Mouse (Mus musculus) brown adipose tissue, adult 24 weeks (tissue): ENCODE data around the gene Plekha7. TPM values are rescaled to one million over a fixed set of nuclear protein-coding genes. Genes with fewer than 3 reads are reported as not detected.

Experiments
- H3K27ac ChIP-seq: fragments of 200-500 bp; replicated peaks from 2 replicates; pipeline ENCODE4 v1.5.1; 2012; ENCODE audit warnings: low read depth, mild to moderate bottlenecking, low read length
- H3K4me1 ChIP-seq: fragments of 200-500 bp; 2 replicates; pipeline ENCODE4 v1.6.1; 2012; ENCODE audit warnings: low read length, mixed read lengths; ENCODE audit not compliant: control insufficient read depth, insufficient read depth, insufficient read length
- H3K4me3 ChIP-seq: fragments of 200-500 bp; 2 replicates; pipeline ENCODE4 v1.5.1; 2012; ENCODE audit warnings: low read depth, mild to moderate bottlenecking, low read length, moderate library complexity; ENCODE audit not compliant: insufficient read depth
- polyA plus RNA-seq: library from polyadenylated mRNA; stranded (reverse); fragments of >200 nt; gene quantifications from 2 replicates; pipeline ENCODE4 v1.2.4, GENCODE M21; 2012; ENCODE audit not compliant: missing spikeins, insufficient read depth, insufficient read length

Plekha7 gene
- polyA plus RNA-seq, 1 experiment, result 0.59 TPM

DNA sequence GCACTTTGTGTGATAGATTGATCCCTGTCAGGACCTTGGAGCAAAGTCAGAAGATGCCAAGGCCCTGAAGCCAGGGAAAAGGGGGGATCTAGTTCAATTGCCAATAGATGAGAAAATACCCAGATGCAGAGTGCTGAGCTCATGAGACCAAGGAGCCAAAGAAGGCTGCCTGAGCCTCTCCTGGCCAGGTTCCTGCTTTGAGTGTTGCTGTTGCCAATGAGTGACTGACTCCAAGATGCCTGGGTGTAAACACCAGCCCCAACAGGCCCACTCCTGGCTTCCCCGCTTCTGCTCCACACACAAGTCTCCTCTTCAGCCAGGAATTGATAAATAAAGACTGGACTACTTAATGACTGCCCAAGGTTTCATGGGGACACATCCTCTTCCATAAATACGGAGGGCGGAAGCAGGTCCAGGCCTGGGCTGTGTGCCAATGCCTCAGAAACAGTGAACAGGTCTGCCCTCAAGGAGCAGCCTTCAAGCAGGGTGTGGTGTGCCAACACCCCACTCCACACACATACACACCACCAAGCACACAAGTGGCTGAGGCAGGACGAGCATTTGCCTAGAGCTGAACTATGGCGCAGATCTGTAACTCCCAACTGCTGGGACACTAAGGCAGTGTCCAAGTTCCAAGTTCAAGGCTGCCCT lies 6.4 kb downstream of the Plekha7 start:
- Histone ChIP-seq H3K4me3 (no peak overlapping the region), H3K4me1 (no peaks in the 10 kb centered on the region), H3K27ac (no peak overlapping the region)

- H3K4me1 ChIP-seq, result no peaks in the 10 kb centered on the region
- H3K4me3 ChIP-seq, result no peak overlapping the region
- H3K27ac ChIP-seq, result no peak overlapping the region
These were observed 7.0 kb downstream of the Plekha7 start for GRCm38 (mm10) chr7:116301144-116301543.

DNA sequence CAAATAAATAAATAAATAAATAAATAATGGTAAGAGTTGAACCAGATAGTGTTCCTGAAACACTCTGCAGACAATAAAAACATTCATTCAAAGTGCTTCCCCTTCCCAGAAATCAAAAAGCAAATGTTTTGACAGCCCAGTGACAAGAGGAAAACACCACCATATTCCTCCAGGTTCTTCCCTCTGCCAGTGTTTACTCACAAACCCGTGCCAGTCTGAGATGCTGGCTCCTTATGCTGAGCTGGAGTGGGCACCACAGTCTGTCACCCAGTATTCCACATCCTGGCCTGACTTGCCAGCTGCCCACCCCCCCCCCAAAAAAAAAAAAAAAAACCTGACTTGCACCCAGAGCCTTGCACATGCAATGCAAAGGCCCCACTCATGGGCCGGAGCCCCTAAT lies 9.3 kb downstream of the Plekha7 start:
- no peaks in the 10 kb centered on the region for H3K4me1 ChIP-seq
- H3K4me3 ChIP-seq, result no peak overlapping the region
- H3K27ac ChIP-seq, result no peak overlapping the region

DNA sequence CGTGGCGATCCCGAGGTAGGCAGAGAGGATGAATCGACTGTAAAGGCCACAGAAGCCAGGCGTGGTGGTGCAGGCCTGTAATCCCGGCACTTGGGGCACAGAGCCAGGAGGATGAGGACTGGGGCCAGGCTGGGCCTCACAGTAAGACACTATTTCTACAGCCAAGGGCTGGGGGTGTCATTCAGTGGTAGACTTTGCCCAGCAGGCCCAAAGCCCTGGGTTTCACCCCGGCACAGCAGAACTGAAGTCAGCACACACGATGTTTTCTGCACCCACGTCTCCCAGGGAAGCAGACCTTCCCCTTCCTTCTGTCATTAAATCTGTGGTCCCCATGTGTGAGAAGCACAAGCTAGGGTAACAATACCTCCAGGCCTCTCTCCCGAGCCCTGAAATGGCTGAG lies 9.8 kb downstream of the Plekha7 start:
- H3K27ac ChIP-seq, result no peak overlapping the region
- no peak overlapping the region for H3K4me3 ChIP-seq
- no peaks in the 10 kb centered on the region for H3K4me1 ChIP-seq

GRCm38 (mm10) chr7:116294961-116295360 lies 13.2 kb downstream of the Plekha7 start:
- Histone ChIP-seq H3K4me3 (no peak overlapping the region), H3K4me1 (no peaks in the 10 kb centered on the region), H3K27ac (no peak overlapping the region)

GRCm38 (mm10) chr7:116292377-116292776 lies 15.8 kb downstream of the Plekha7 start:
- no peaks in the 10 kb centered on the region for H3K4me1 ChIP-seq
- H3K4me3 ChIP-seq, result no peak overlapping the region
- H3K27ac ChIP-seq, result no peak overlapping the region

DNA sequence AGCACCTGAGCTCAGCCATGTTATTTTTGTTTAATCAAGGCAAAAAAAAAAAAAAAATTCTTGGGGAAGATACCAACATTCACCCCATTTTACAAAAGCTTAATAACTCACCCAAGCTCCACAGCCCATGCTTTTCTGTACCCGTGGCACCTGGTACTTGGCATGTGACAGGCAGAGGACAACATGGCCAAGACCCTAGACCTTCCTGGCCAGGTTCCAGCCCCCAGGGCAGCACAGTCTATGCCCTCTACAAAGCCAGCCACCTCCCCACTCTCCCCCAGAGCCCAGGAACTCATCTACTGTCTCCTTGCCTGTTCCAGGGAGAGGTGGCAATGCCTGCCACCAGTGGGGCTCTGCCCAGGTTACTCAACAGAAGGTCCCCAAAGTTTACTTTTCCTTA lies 17.6 kb downstream of the Plekha7 start:
- no peak overlapping the region for H3K27ac ChIP-seq
- no peaks in the 10 kb centered on the region for H3K4me1 ChIP-seq
- H3K4me3 ChIP-seq, result no peak overlapping the region

- H3K4me3 ChIP-seq, result no peak overlapping the region
- H3K27ac ChIP-seq, result no peak overlapping the region
- no peaks in the 10 kb centered on the region for H3K4me1 ChIP-seq
These were observed 19.2 kb downstream of the Plekha7 start for GRCm38 (mm10) chr7:116288996-116289395.

GRCm38 (mm10) chr7:116287959-116288358 lies 20.2 kb downstream of the Plekha7 start:
- no peaks in the 10 kb centered on the region for H3K4me1 ChIP-seq
- H3K4me3 ChIP-seq, result no peak overlapping the region
- no peak overlapping the region for H3K27ac ChIP-seq

DNA sequence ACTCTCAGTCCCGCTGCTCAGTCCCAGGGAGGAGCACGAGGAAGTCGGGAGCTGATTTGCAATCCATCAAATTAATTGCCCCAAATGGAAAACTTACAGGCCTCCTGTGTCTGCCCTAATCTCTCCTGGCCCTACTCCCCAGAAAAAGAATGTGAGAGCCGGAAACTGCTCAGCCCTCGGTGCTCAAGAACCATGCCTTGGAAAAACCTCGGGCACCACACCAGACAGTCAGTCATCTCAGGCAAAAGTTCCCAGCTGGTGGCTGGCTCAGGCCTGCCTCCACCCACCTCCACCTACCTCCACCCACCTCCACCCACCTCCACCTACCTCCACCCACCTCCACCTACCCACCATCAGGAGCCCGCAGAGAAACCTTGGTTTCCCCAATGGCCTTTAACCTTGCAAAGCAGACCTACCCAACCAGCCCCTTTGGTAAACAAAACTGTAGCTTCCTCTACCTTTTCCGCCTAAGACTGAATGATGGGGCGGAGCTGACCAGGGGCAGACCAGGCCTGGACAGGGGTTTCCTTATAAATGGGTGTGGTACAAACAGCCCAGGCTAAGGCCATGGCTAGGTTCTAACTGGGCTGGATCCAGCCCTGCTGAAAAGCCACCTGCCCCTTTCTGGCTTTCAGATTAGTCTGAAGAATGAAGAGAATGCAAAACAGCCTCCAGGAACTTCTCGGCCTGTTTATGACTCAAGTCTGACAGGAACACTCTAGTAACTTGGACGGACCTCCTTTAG lies 21.4 kb downstream of the Plekha7 start:
- Histone ChIP-seq H3K27ac (no peak overlapping the region), H3K4me1 (no peaks in the 10 kb centered on the region), H3K4me3 (no peak overlapping the region)

DNA sequence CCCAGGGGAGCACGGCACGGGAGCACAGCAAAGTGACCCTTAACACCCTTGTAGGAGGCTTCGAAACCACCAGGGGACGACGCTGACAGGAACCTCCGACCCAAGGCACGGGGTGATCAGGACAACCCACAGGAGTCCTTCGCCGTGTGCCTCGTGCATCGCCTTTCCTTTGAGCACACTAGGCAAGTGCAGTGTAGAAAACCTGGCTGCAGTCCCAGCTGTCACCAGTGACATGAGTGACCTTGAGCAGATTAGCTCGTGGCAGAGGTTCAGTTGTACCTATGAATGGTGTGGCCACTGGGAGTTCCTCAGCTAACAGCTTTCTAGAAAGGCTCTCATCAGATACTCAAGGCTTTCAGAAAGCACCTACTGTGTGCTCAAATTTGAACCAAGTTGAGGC lies 22.0 kb downstream of the Plekha7 start:
- Histone ChIP-seq H3K4me3 (no peak overlapping the region), H3K4me1 (no peaks in the 10 kb centered on the region), H3K27ac (no peak overlapping the region)

- Histone ChIP-seq H3K4me1 (no peaks in the 10 kb centered on the region), H3K27ac (no peak overlapping the region), H3K4me3 (no peak overlapping the region)
These were observed 23.0 kb downstream of the Plekha7 start for GRCm38 (mm10) chr7:116285216-116285615.

DNA sequence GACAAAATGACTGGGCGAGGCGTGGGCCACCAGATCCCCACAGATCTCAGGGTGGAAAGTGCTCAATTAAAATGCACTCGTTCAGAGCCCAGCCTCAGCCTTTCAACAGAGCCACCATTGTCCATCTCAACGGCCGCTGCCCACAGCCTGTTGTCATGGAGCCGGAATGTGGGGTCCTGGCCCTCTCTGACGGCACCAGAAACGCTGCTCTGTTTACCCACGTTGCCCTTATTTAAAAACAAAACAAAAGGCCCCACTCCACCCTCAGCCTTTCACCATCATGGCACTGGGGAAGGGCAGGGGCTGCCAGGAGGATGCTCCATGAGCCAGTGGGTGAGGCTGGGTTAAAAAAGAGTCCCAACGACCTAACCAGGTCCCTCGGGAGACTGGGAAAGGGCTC lies 25.4 kb downstream of the Plekha7 start:
- Histone ChIP-seq H3K27ac (no peak overlapping the region), H3K4me1 (no peaks in the 10 kb centered on the region), H3K4me3 (no peak overlapping the region)

GRCm38 (mm10) chr7:116280126-116280525 lies 28.1 kb downstream of the Plekha7 start:
- no peak overlapping the region for H3K27ac ChIP-seq
- no peak overlapping the region for H3K4me3 ChIP-seq
- no peaks in the 10 kb centered on the region for H3K4me1 ChIP-seq

GRCm38 (mm10) chr7:116278280-116278679 lies 29.9 kb downstream of the Plekha7 start:
- H3K4me1 ChIP-seq, result no peaks in the 10 kb centered on the region
- H3K27ac ChIP-seq, result no peak overlapping the region
- H3K4me3 ChIP-seq, result no peak overlapping the region

DNA sequence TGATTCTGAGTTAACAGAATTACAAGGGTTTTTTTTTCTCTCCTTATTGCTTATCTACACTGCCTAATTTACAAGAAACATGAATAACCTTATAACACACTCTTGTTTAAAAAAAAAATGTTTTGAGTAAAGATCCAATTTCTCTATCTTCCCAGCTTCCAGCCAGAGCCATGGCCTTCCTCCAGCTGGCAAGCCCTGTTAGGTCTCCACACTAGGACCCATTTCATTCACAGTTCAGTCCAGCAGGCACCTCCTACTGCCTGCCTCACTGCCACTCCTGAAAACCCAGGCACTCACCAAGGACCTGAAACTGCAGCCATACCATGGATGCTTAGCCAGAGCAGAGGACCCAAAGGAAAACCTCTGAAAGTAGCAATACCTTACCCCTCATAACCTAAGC lies 31.9 kb downstream of the Plekha7 start:
- H3K4me3 ChIP-seq, result no peak overlapping the region
- no peak overlapping the region for H3K27ac ChIP-seq
- no peaks in the 10 kb centered on the region for H3K4me1 ChIP-seq
